Mouse (Mus musculus): ENCODE measurements around the gene Pglyrp2. TPM values are rescaled to one million over a fixed set of nuclear protein-coding genes. Genes with fewer than 3 reads are reported as not detected.
A peak's percentile ranks its signal among the peaks of the same experiment; 100 is the strongest.

Gene Pglyrp2
- polyA plus RNA-seq, 1 experiment from 2014 or later: 12.9 TPM

DNA sequence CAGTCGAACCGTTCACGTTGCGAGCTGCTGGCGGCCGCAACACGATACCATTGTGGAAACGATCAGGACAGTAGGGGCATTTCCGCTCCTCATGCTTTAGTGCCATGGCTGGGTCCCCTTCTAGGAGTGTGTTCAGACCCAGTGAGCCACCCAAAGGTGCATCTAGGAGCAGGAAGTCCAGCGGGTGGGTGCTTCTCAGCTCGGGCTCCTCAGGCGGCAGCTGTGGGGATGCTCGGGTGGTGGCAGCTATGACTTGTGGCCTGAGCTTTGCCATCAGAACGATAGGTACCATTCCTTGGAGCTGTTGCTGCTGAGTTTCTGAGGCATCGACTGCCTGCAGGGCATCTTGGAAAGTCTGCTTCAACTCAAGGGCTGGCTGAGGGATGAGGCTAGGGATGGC, 47.5 kb downstream of the Pglyrp2 start:
- Histone ChIP-seq H3K27ac (ENCODE audit: low read length) (no peak overlapping the region), H3K27me3 (ENCODE audit: control insufficient read depth, insufficient read depth, low read depth, low read length) (no peaks in the 10 kb centered on the region), H3K4me1 (ENCODE audit: control insufficient read depth, low read depth, low read length) (peaks cover 14% of the 10 kb centered on the region), H3K36me3 (ENCODE audit: control insufficient read depth, insufficient read depth) (peaks cover 5% of the 10 kb centered on the region), H3K4me2 (ENCODE audit: low read depth, low read length) (no peak overlapping the region), H3K9me3 (replicated peaks; ENCODE audit: control insufficient read depth, low read length) (no peaks in the 10 kb centered on the region), H3K4me3 (ENCODE audit: low read depth, low read length) (no peak overlapping the region), H3K9ac (ENCODE audit: low read depth, low read length) (no peak overlapping the region)
- 80% methylated on average over 15 of the region's 15 CpGs for WGBS (ENCODE audit: insufficient replicate concordance)
- no peak for ATAC-seq (ENCODE audit: low read depth)

GRCm38 (mm10) chr17:32368991-32369578, 54.9 kb downstream of the Pglyrp2 start:
- peak overlapping the region; percentile 74 for H3K4me2 ChIP-seq (ENCODE audit: low read depth, low read length)
- H3K36me3 ChIP-seq (ENCODE audit: control insufficient read depth, insufficient read depth): no peaks in the 10 kb centered on the region
- no peaks in the 10 kb centered on the region for H3K9me3 ChIP-seq (replicated peaks; ENCODE audit: control insufficient read depth, low read length)
- peaks cover 33% of the 10 kb centered on the region for H3K4me1 ChIP-seq (ENCODE audit: control insufficient read depth, low read depth, low read length)
- 9% methylated on average over 12 of the region's 17 CpGs for WGBS (ENCODE audit: insufficient replicate concordance)
- peak overlapping the region; percentile 61 for H3K4me3 ChIP-seq (ENCODE audit: low read depth, low read length)
- H3K27me3 ChIP-seq (ENCODE audit: control insufficient read depth, insufficient read depth, low read depth, low read length): no peaks in the 10 kb centered on the region
- peak; percentile 42 for ATAC-seq (ENCODE audit: low read depth)
- H3K27ac ChIP-seq (ENCODE audit: low read length): peak overlapping the region; percentile 65; the same call in 1 of the 2 replicates
- peak overlapping the region; percentile 58 for H3K9ac ChIP-seq (ENCODE audit: low read depth, low read length)

GRCm38 (mm10) chr17:32367706-32368105, 56.3 kb downstream of the Pglyrp2 start:
- Histone ChIP-seq H3K4me1 (ENCODE audit: control insufficient read depth, low read depth, low read length) (peaks cover 42% of the 10 kb centered on the region), H3K36me3 (ENCODE audit: control insufficient read depth, insufficient read depth) (no peaks in the 10 kb centered on the region), H3K27me3 (ENCODE audit: control insufficient read depth, insufficient read depth, low read depth, low read length) (no peaks in the 10 kb centered on the region), H3K9me3 (replicated peaks; ENCODE audit: control insufficient read depth, low read length) (no peaks in the 10 kb centered on the region), H3K4me2 (ENCODE audit: low read depth, low read length) (no peak overlapping the region), H3K27ac (ENCODE audit: low read length) (no peak overlapping the region), H3K9ac (ENCODE audit: low read depth, low read length) (no peak overlapping the region), H3K4me3 (ENCODE audit: low read depth, low read length) (no peak overlapping the region)
- 82% methylated on average over 11 of the region's 11 CpGs for WGBS (ENCODE audit: insufficient replicate concordance)
- no peak for ATAC-seq (ENCODE audit: low read depth)

- no peaks in the 10 kb centered on the region for H3K27me3 ChIP-seq (ENCODE audit: control insufficient read depth, insufficient read depth, low read depth, low read length)
- peak overlapping the region; percentile 68 for H3K4me2 ChIP-seq (ENCODE audit: low read depth, low read length)
- H3K27ac ChIP-seq (ENCODE audit: low read length): peak overlapping the region; percentile 72
- ATAC-seq (ENCODE audit: low read depth): peak; percentile 59
- H3K9me3 ChIP-seq (replicated peaks; ENCODE audit: control insufficient read depth, low read length): no peaks in the 10 kb centered on the region
- WGBS (ENCODE audit: insufficient replicate concordance): 28% methylated on average over 1 of the region's 1 CpGs
- peaks cover 46% of the 10 kb centered on the region for H3K4me1 ChIP-seq (ENCODE audit: control insufficient read depth, low read depth, low read length)
- peaks cover 10% of the 10 kb centered on the region for H3K36me3 ChIP-seq (ENCODE audit: control insufficient read depth, insufficient read depth)
- peak overlapping the region; percentile 88; the same call in 1 of the 2 replicates for H3K4me3 ChIP-seq (ENCODE audit: low read depth, low read length)
- no peak overlapping the region; the same call in 1 of the 2 replicates for H3K9ac ChIP-seq (ENCODE audit: low read depth, low read length)
Observed at GRCm38 (mm10) chr17:32365296-32365695, 58.7 kb downstream of the Pglyrp2 start.

- Histone ChIP-seq H3K9me3 (replicated peaks; ENCODE audit: control insufficient read depth, low read length) (no peaks in the 10 kb centered on the region), H3K27ac (ENCODE audit: low read length) (peak overlapping the region; percentile 72), H3K9ac (ENCODE audit: low read depth, low read length) (peak overlapping the region; percentile 87), H3K4me2 (ENCODE audit: low read depth, low read length) (peak overlapping the region; percentile 68), H3K4me3 (ENCODE audit: low read depth, low read length) (peak overlapping the region; percentile 88), H3K36me3 (ENCODE audit: control insufficient read depth, insufficient read depth) (peaks cover 11% of the 10 kb centered on the region), H3K4me1 (ENCODE audit: control insufficient read depth, low read depth, low read length) (peaks cover 46% of the 10 kb centered on the region), H3K27me3 (ENCODE audit: control insufficient read depth, insufficient read depth, low read depth, low read length) (no peaks in the 10 kb centered on the region)
- no peak for ATAC-seq (ENCODE audit: low read depth)
- WGBS (ENCODE audit: insufficient replicate concordance): 22% methylated on average over 5 of the region's 5 CpGs
Observed at GRCm38 (mm10) chr17:32364850-32365249, 59.1 kb downstream of the Pglyrp2 start.

GRCm38 (mm10) chr17:32364331-32364730, 59.6 kb downstream of the Pglyrp2 start:
- peak; percentile 93 for ATAC-seq (ENCODE audit: low read depth)
- H3K27ac ChIP-seq (ENCODE audit: low read length): peak overlapping the region; percentile 72
- H3K4me2 ChIP-seq (ENCODE audit: low read depth, low read length): peak overlapping the region; percentile 68

GRCm38 (mm10) chr17:32363821-32364301, 60.1 kb downstream of the Pglyrp2 start:
- peaks cover 43% of the 10 kb centered on the region for H3K4me1 ChIP-seq (ENCODE audit: control insufficient read depth, low read depth, low read length)
- H3K4me2 ChIP-seq (ENCODE audit: low read depth, low read length): peak overlapping the region; percentile 68
- H3K36me3 ChIP-seq (ENCODE audit: control insufficient read depth, insufficient read depth): peaks cover 19% of the 10 kb centered on the region
- H3K9me3 ChIP-seq (replicated peaks; ENCODE audit: control insufficient read depth, low read length): no peaks in the 10 kb centered on the region
- H3K27ac ChIP-seq (ENCODE audit: low read length): peak overlapping the region; percentile 27; the same call in 1 of the 2 replicates
- H3K4me3 ChIP-seq (ENCODE audit: low read depth, low read length): peak overlapping the region; percentile 88
- WGBS (ENCODE audit: insufficient replicate concordance): under 1% methylated on average over 40 of the region's 50 CpGs
- ATAC-seq (ENCODE audit: low read depth): peak; percentile 28
- H3K9ac ChIP-seq (ENCODE audit: low read depth, low read length): peak overlapping the region; percentile 87
- H3K27me3 ChIP-seq (ENCODE audit: control insufficient read depth, insufficient read depth, low read depth, low read length): no peaks in the 10 kb centered on the region

More at GRCm38 (mm10) chr17:32364331-32364730, 59.6 kb downstream of the Pglyrp2 start:
- Histone ChIP-seq H3K4me3 (ENCODE audit: low read depth, low read length) (peak overlapping the region; percentile 88), H3K9me3 (replicated peaks; ENCODE audit: control insufficient read depth, low read length) (no peaks in the 10 kb centered on the region), H3K4me1 (ENCODE audit: control insufficient read depth, low read depth, low read length) (peaks cover 46% of the 10 kb centered on the region), H3K27me3 (ENCODE audit: control insufficient read depth, insufficient read depth, low read depth, low read length) (no peaks in the 10 kb centered on the region), H3K36me3 (ENCODE audit: control insufficient read depth, insufficient read depth) (peaks cover 14% of the 10 kb centered on the region), H3K9ac (ENCODE audit: low read depth, low read length) (peak overlapping the region; percentile 87)
- WGBS (ENCODE audit: insufficient replicate concordance): under 1% methylated on average over 45 of the region's 47 CpGs

DNA sequence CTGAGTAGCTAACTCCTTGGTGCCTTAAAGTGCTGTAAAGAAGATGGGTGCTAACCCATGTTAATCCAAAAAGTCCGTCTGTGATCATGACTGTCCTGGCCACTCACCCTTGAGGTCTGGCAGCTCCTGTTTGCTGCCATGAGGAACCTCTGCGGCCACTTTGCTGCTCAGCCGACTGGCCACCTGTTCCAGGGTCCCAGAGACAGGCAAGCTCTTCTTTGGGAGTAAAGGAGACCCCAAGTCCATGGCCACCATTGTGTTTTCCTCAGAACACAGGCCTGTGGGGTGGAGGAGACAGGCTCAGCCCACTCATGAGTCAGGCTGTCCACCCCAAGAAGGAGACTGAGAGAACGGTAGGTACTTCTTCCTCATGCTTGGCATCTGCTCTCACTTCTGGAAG, 61.3 kb downstream of the Pglyrp2 start:
- 65% methylated on average over 4 of the region's 4 CpGs for WGBS (ENCODE audit: insufficient replicate concordance)
- no peaks in the 10 kb centered on the region for H3K9me3 ChIP-seq (replicated peaks; ENCODE audit: control insufficient read depth, low read length)
- H3K36me3 ChIP-seq (ENCODE audit: control insufficient read depth, insufficient read depth): peaks cover 29% of the 10 kb centered on the region
- H3K9ac ChIP-seq (ENCODE audit: low read depth, low read length): no peak overlapping the region
- H3K4me1 ChIP-seq (ENCODE audit: control insufficient read depth, low read depth, low read length): peaks cover 33% of the 10 kb centered on the region
- no peak overlapping the region for H3K27ac ChIP-seq (ENCODE audit: low read length)
- H3K4me2 ChIP-seq (ENCODE audit: low read depth, low read length): peak overlapping the region; percentile 68
- peak overlapping the region; percentile 88; the same call in 1 of the 2 replicates for H3K4me3 ChIP-seq (ENCODE audit: low read depth, low read length)
- ATAC-seq (ENCODE audit: low read depth): no peak
- H3K27me3 ChIP-seq (ENCODE audit: control insufficient read depth, insufficient read depth, low read depth, low read length): no peaks in the 10 kb centered on the region

Measured in liver, embryonic 16.5 days (tissue).